Mouse (Mus musculus) heart, postnatal 0 days (tissue): ENCODE data around the gene Bhlhb9. TPM values are rescaled to one million over a fixed set of nuclear protein-coding genes. Genes with fewer than 3 reads are reported as not detected.
A peak's percentile ranks its signal among the peaks of the same experiment; 100 is the strongest.
"Not testable (repeated sequence)": the region's sequence is repeated elsewhere in the genome, so short reads cannot be mapped to it uniquely, and the experiment has no call there.

Experiments used
- ATAC-seq: fragments of 200-750 bp; cut with Nextera tagmentation; 2 replicates; pipeline ENCODE4 v1.8.0; 2017; ENCODE audit warnings: low read depth, moderate number of reproducible peaks, moderate library complexity; ENCODE audit not compliant: insufficient read depth
- DNase-seq: peaks from one replicate; pipeline ENCODE4 v3.0.0-alpha.2; 2016; ENCODE audit warnings: low spot score
- H3K27ac ChIP-seq: fragments of 300-500 bp; sonication (generic); 2 replicates; pipeline ENCODE4 v1.5.1; 2014; ENCODE audit warnings: low read depth, mild to moderate bottlenecking
- H3K27me3 ChIP-seq: fragments of 300-500 bp; sonication (generic); 2 replicates; pipeline ENCODE4 v1.6.1; 2014; ENCODE audit warnings: low read length, mixed read lengths; ENCODE audit not compliant: control insufficient read depth, insufficient read depth
- H3K36me3 ChIP-seq: fragments of 300-500 bp; sonication (generic); replicated peaks from 2 replicates; pipeline ENCODE4 v1.6.1; 2014; ENCODE audit warnings: low read length, mixed read lengths; ENCODE audit not compliant: control insufficient read depth, insufficient read depth
- H3K4me1 ChIP-seq: fragments of 300-500 bp; sonication (generic); 2 replicates; pipeline ENCODE4 v1.6.1; 2014; ENCODE audit warnings: antibody characterized with exemption; ENCODE audit not compliant: control insufficient read depth, insufficient read depth
- H3K4me2 ChIP-seq: fragments of 300-500 bp; sonication (generic); 2 replicates; pipeline ENCODE4 v1.6.1; 2014; ENCODE audit warnings: low read depth, mild to moderate bottlenecking, low read length, moderate library complexity
- H3K4me3 ChIP-seq: fragments of 300-500 bp; sonication (generic); 2 replicates; pipeline ENCODE4 v1.5.1; 2014; ENCODE audit warnings: low read depth, low read length
- H3K9ac ChIP-seq: fragments of 300-500 bp; sonication (generic); replicated peaks from 2 replicates; pipeline ENCODE4 v1.6.1; 2014; ENCODE audit warnings: low read depth, low read length, mixed read lengths
- H3K9me3 ChIP-seq: fragments of 300-500 bp; sonication (generic); replicated peaks from 2 replicates; pipeline ENCODE4 v1.6.1; 2016; ENCODE audit warnings: low read length; ENCODE audit not compliant: control insufficient read depth
- CTCF ChIP-seq: IDR thresholded peaks from 2 replicates; pipeline ENCODE4 v1.5.1; 2016; ENCODE audit warnings: antibody characterized with exemption, control low read depth, low read depth
- EP300 ChIP-seq: IDR thresholded peaks from 2 replicates; pipeline ENCODE4 v1.6.1; 2016; ENCODE audit warnings: antibody characterized with exemption, low read depth
- WGBS: fragments of 180-500 bp; shearing (Covaris S2); extraction: QIAGEN DNeasy Blood & Tissue Kit; methylation state at CpG from one replicate; pipeline ENCODE4 v1.1.7; 2014; 5-methylcytosine and 5-hydroxymethylcytosine counted together
- polyA plus RNA-seq: library from polyadenylated mRNA; unstranded; fragments of >200 nt; fragmentation: Nextera tagmentation; extraction: Ambion mirVana; gene quantifications from 2 replicates; pipeline ENCODE4 v1.2.1, GENCODE M21; 2015
- total RNA-seq: library from RNA; depleted of rRNA; stranded (reverse); fragments of >200 nt; gene quantifications from 2 replicates; pipeline ENCODE4 v1.2.3, GENCODE M21; 2014; ENCODE audit warnings: low replicate concordance; rRNA removed

The Bhlhb9 gene
- total RNA-seq (40.5 and 44.6 TPM in 2 replicates), polyA plus RNA-seq (47.1 and 48.8 TPM in 2 replicates)

DNA sequence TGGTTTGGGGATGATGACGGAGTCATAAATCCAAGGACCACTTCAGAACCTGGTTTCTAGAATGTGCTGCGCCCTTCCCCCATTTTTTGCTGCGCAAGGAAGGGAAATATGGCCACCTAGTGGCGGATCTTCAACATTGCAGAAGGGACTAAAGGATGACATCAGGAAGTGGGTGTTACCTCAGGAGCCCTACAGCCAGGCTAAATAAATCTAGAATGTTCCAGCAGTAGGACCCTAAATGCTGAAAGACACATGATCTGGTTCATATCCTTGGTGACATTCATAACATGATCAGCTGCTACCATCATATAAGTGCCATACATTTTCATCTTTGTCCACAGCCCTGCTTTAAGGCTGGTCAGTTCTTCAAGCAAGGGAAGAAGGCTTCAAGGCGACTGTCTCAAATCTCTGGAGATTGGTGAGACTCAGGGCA lies at the start of gene Bhlhb9:
TSS of gene Bhlhb9 (plus strand) at position 383 of the 433 bp plus-strand sequence.
- peak; percentile 71 for TF ChIP-seq CTCF
- not testable (repeated sequence) for H3K4me1 ChIP-seq, H3K27ac ChIP-seq, ATAC-seq, H3K27me3 ChIP-seq, H3K9me3 ChIP-seq, H3K36me3 ChIP-seq
- 11% methylated on average over 3 of the region's 5 CpGs for WGBS
- H3K4me3 ChIP-seq = peak within 1 kb of the TSS; percentile 56
- H3K9ac ChIP-seq = peak within 1 kb of the TSS; percentile 53
- H3K4me2 ChIP-seq = peak within 1 kb of the TSS; percentile 70
- peak; percentile 54 for DNase-seq

DNA sequence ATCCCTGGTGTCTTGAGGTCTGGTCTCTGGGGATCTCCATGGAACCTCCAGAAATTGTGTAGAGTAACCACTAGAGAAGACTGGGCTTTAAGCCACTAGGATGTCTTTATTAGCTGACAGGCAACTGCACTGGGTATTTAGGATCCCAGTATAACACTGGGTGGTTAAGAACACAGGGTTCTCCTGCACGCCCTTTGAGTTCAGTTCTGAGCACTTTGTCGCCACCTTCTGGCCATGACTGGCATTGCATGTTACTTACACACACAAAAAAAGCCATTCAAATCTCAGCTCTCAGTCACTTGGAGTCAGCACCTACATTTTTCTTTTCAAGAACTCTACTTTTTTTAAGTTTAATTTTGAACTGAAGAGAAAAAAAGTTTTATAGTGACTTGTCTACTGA lies 44.6 kb upstream of the Bhlhb9 start:
- no peak overlapping the region for H3K4me3 ChIP-seq
- peak; percentile 53 for DNase-seq
- H3K27ac ChIP-seq = no peak overlapping the region
- ATAC-seq = no peak; the same call in 1 of the 2 replicates
- WGBS = 0% methylated on average over 2 of the region's 2 CpGs
- peaks cover 12% of the 10 kb centered on the region; the same call in 1 of the 2 replicates for H3K36me3 ChIP-seq
- no peaks in the 10 kb centered on the region for H3K4me1 ChIP-seq
- H3K9me3 ChIP-seq = no peaks in the 10 kb centered on the region
- no peak for TF ChIP-seq EP300
- peak; percentile 77 for TF ChIP-seq CTCF
- no peak overlapping the region for H3K4me2 ChIP-seq
- no peak overlapping the region for H3K9ac ChIP-seq
- H3K27me3 ChIP-seq = no peaks in the 10 kb centered on the region

GRCm38 (mm10) chrX:135761707-135762106 lies 35.7 kb upstream of the Bhlhb9 start:
- Histone ChIP-seq H3K9ac (no peak overlapping the region), H3K36me3 (peaks cover 4% of the 10 kb centered on the region; the same call in 1 of the 2 replicates), H3K4me3 (no peak overlapping the region), H3K9me3 (no peaks in the 10 kb centered on the region), H3K4me1 (no peaks in the 10 kb centered on the region), H3K4me2 (no peak overlapping the region), H3K27me3 (no peaks in the 10 kb centered on the region), H3K27ac (no peak overlapping the region)
- ATAC-seq = no peak
- TF ChIP-seq EP300 (no peak), CTCF (peak; percentile 56)
- peak; percentile 35 for DNase-seq

DNA sequence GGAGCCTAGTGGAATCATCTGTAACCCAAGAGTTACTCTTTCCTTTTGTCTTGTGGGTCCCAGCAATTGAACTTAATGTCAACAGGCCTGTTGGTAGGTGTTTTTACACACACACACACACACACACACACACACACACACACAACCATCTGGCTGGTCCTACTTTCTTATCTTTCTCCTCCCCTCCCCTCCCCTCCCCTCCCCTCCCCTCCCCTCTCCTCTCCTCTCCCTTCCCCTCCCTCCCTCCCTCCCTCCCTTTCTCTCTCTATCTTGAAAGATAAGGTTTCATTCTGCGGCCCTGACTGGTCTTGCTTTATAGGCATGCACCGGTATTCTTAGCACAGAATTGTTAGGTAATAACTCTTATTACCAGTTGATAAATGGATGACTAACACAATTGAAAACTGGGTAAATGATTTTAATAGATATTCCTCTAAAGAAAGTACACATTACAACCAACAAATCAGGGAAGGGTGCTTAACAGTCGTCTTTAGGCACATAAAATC lies 29.3 kb upstream of the Bhlhb9 start:
- Histone ChIP-seq H3K9ac (no peak overlapping the region), H3K4me1 (no peaks in the 10 kb centered on the region), H3K9me3 (no peaks in the 10 kb centered on the region), H3K27ac (no peak overlapping the region), H3K4me3 (no peak overlapping the region), H3K4me2 (no peak overlapping the region), H3K27me3 (no peaks in the 10 kb centered on the region), H3K36me3 (no peaks in the 10 kb centered on the region)
- 52% methylated on average over 3 of the region's 3 CpGs for WGBS
- DNase-seq (no peak), ATAC-seq (no peak)
- TF ChIP-seq CTCF (no peak), EP300 (no peak)

- no peak overlapping the region for H3K4me3 ChIP-seq
- H3K9me3 ChIP-seq = no peaks in the 10 kb centered on the region
- H3K36me3 ChIP-seq = no peaks in the 10 kb centered on the region
- H3K27ac ChIP-seq = no peak overlapping the region
- WGBS = 46% methylated on average over 2 of the region's 2 CpGs
- H3K9ac ChIP-seq = no peak overlapping the region
- no peaks in the 10 kb centered on the region for H3K4me1 ChIP-seq
- H3K4me2 ChIP-seq = no peak overlapping the region
- TF ChIP-seq CTCF (no peak), EP300 (no peak)
- DNase-seq (no peak), ATAC-seq (no peak)
- no peaks in the 10 kb centered on the region for H3K27me3 ChIP-seq
These were observed 28.8 kb upstream of the Bhlhb9 start for GRCm38 (mm10) chrX:135768565-135768964.

GRCm38 (mm10) chrX:135791536-135791935 lies 5.9 kb upstream of the Bhlhb9 start:
- no peak for DNase-seq
- H3K36me3 ChIP-seq = no peaks in the 10 kb centered on the region
- no peak for TF ChIP-seq CTCF
- no peak for TF ChIP-seq EP300
- no peak overlapping the region for H3K4me2 ChIP-seq
- no peak overlapping the region for H3K27ac ChIP-seq
- no peak for ATAC-seq
- H3K9me3 ChIP-seq = no peaks in the 10 kb centered on the region
- no peaks in the 10 kb centered on the region for H3K27me3 ChIP-seq
- no peak overlapping the region for H3K4me3 ChIP-seq
- no peaks in the 10 kb centered on the region for H3K4me1 ChIP-seq
- no peak overlapping the region for H3K9ac ChIP-seq
